Mouse (Mus musculus): ENCODE data around the gene Cntfr. TPM values are rescaled to one million over a fixed set of nuclear protein-coding genes. Genes with fewer than 3 reads are reported as not detected.
A peak's percentile ranks its signal among the peaks of the same experiment; 100 is the strongest.
"Not testable (repeated sequence)": the region's sequence is repeated elsewhere in the genome, so short reads cannot be mapped to it uniquely, and the experiment has no call there.

The Cntfr gene
- total and polyA plus RNA-seq, 2 experiments from 2014 or later = 0.38 TPM; not detected in 1

- H3K4me3 ChIP-seq (ENCODE audit: low read depth, low read length) = no peak overlapping the region
Measured at GRCm38 (mm10) chr4:41707011-41707535, 10.2 kb upstream of the Cntfr start.

GRCm38 (mm10) chr4:41705922-41706754 is 9.2 kb upstream of the Cntfr start:
- no peak overlapping the region for H3K27ac ChIP-seq (ENCODE audit: low read depth)
- ATAC-seq (ENCODE audit: insufficient read depth, low read depth) (0 out of 2 replicates have a peak, but pooled peaks have one; percentile 15), DNase-seq (ENCODE audit: low spot score) (no peak)
- TF ChIP-seq CTCF (IDR thresholded peaks at IDR 0.05; ENCODE audit: low read depth) (no peak), EP300 (IDR thresholded peaks at IDR 0.05; ENCODE audit: low read depth) (no peak)
- H3K4me3 ChIP-seq (ENCODE audit: low read depth, low read length) = no peak overlapping the region
- 54% methylated on average over 19 of the region's 19 CpGs for WGBS
- H3K9ac ChIP-seq (replicated peaks; ENCODE audit: low read depth, low read length) = no peak overlapping the region
- H3K4me2 ChIP-seq (ENCODE audit: low read depth, low read length) = no peak overlapping the region
- H3K36me3 ChIP-seq (replicated peaks; ENCODE audit: control insufficient read depth, insufficient read depth, low read length) = no peaks in the 10 kb centered on the region
- H3K27me3 ChIP-seq (ENCODE audit: control insufficient read depth, insufficient read depth, low read length) = peaks cover 18% of the 10 kb centered on the region
- no peaks in the 10 kb centered on the region for H3K4me1 ChIP-seq (ENCODE audit: control insufficient read depth, insufficient read depth)
- H3K9me3 ChIP-seq (replicated peaks; ENCODE audit: control insufficient read depth, low read length) = no peaks in the 10 kb centered on the region

More at GRCm38 (mm10) chr4:41707011-41707535, 10.2 kb upstream of the Cntfr start:
- peak; percentile 59 for ATAC-seq (ENCODE audit: insufficient read depth, low read depth)
- 3% methylated on average over 13 of the region's 13 CpGs for WGBS
- Histone ChIP-seq H3K9ac (replicated peaks; ENCODE audit: low read depth, low read length) (no peak overlapping the region), H3K4me2 (ENCODE audit: low read depth, low read length) (no peak overlapping the region), H3K36me3 (replicated peaks; ENCODE audit: control insufficient read depth, insufficient read depth, low read length) (0 out of 2 replicates have a peak, but pooled peaks cover 7% of the 10 kb centered on the region), H3K4me1 (ENCODE audit: control insufficient read depth, insufficient read depth) (peaks cover 5% of the 10 kb centered on the region; the same call in 1 of the 2 replicates), H3K27ac (ENCODE audit: low read depth) (no peak overlapping the region), H3K9me3 (replicated peaks; ENCODE audit: control insufficient read depth, low read length) (no peaks in the 10 kb centered on the region), H3K27me3 (ENCODE audit: control insufficient read depth, insufficient read depth, low read length) (peaks cover 18% of the 10 kb centered on the region)
- DNase-seq (ENCODE audit: low spot score) = peak; percentile 50
- TF ChIP-seq CTCF (IDR thresholded peaks at IDR 0.05; ENCODE audit: low read depth) (peak; percentile 53), EP300 (IDR thresholded peaks at IDR 0.05; ENCODE audit: low read depth) (no peak)

GRCm38 (mm10) chr4:41704651-41705050 is 7.8 kb upstream of the Cntfr start:
- no peak overlapping the region for H3K4me3 ChIP-seq (ENCODE audit: low read depth, low read length)
- WGBS = 2% methylated on average over 5 of the region's 5 CpGs
- no peaks in the 10 kb centered on the region for H3K4me1 ChIP-seq (ENCODE audit: control insufficient read depth, insufficient read depth)
- no peak overlapping the region for H3K9ac ChIP-seq (replicated peaks; ENCODE audit: low read depth, low read length)
- H3K36me3 ChIP-seq (replicated peaks; ENCODE audit: control insufficient read depth, insufficient read depth, low read length) = no peaks in the 10 kb centered on the region
- TF ChIP-seq EP300 (IDR thresholded peaks at IDR 0.05; ENCODE audit: low read depth) (no peak), CTCF (IDR thresholded peaks at IDR 0.05; ENCODE audit: low read depth) (no peak)
- no peak overlapping the region for H3K27ac ChIP-seq (ENCODE audit: low read depth)
- no peak for DNase-seq (ENCODE audit: low spot score)
- peaks cover 18% of the 10 kb centered on the region for H3K27me3 ChIP-seq (ENCODE audit: control insufficient read depth, insufficient read depth, low read length)
- H3K4me2 ChIP-seq (ENCODE audit: low read depth, low read length) = no peak overlapping the region
- no peaks in the 10 kb centered on the region for H3K9me3 ChIP-seq (replicated peaks; ENCODE audit: control insufficient read depth, low read length)
- no peak for ATAC-seq (ENCODE audit: insufficient read depth, low read depth)

- WGBS = 84% methylated on average over 2 of the region's 2 CpGs
- not testable (repeated sequence) for H3K27ac ChIP-seq (ENCODE audit: low read depth); H3K9ac ChIP-seq (replicated peaks; ENCODE audit: low read depth, low read length); H3K4me3 ChIP-seq (ENCODE audit: low read depth, low read length); H3K4me2 ChIP-seq (ENCODE audit: low read depth, low read length); H3K4me1 ChIP-seq (ENCODE audit: control insufficient read depth, insufficient read depth); H3K36me3 ChIP-seq (replicated peaks; ENCODE audit: control insufficient read depth, insufficient read depth, low read length); H3K9me3 ChIP-seq (replicated peaks; ENCODE audit: control insufficient read depth, low read length); ATAC-seq (ENCODE audit: insufficient read depth, low read depth); DNase-seq (ENCODE audit: low spot score)
- peaks cover 22% of the 10 kb centered on the region for H3K27me3 ChIP-seq (ENCODE audit: control insufficient read depth, insufficient read depth, low read length)
Measured at GRCm38 (mm10) chr4:41702226-41702625, 5.3 kb upstream of the Cntfr start.

GRCm38 (mm10) chr4:41700224-41700623 is 3.3 kb upstream of the Cntfr start:
- not testable (repeated sequence) for H3K9me3 ChIP-seq (replicated peaks; ENCODE audit: control insufficient read depth, low read length); H3K9ac ChIP-seq (replicated peaks; ENCODE audit: low read depth, low read length); H3K4me3 ChIP-seq (ENCODE audit: low read depth, low read length); H3K4me1 ChIP-seq (ENCODE audit: control insufficient read depth, insufficient read depth); DNase-seq (ENCODE audit: low spot score); H3K4me2 ChIP-seq (ENCODE audit: low read depth, low read length); H3K36me3 ChIP-seq (replicated peaks; ENCODE audit: control insufficient read depth, insufficient read depth, low read length); ATAC-seq (ENCODE audit: insufficient read depth, low read depth); H3K27ac ChIP-seq (ENCODE audit: low read depth)
- WGBS = 100% methylated on average over 1 of the region's 8 CpGs
- peaks cover 14% of the 10 kb centered on the region for H3K27me3 ChIP-seq (ENCODE audit: control insufficient read depth, insufficient read depth, low read length)

- H3K4me2 ChIP-seq (ENCODE audit: low read depth, low read length); ATAC-seq (ENCODE audit: insufficient read depth, low read depth): not testable (repeated sequence)
- 63% methylated on average over 9 of the region's 10 CpGs for WGBS
Measured at GRCm38 (mm10) chr4:41699783-41700182, 2.9 kb upstream of the Cntfr start, which contains the start of gene Il11ra1. Gene Il11ra1 (plus strand): TSS chr4:41699989.

GRCm38 (mm10) chr4:41698421-41699016 is 1.6 kb upstream of the Cntfr start:
- not testable (repeated sequence) for H3K27me3 ChIP-seq (ENCODE audit: control insufficient read depth, insufficient read depth, low read length); H3K9me3 ChIP-seq (replicated peaks; ENCODE audit: control insufficient read depth, low read length); H3K4me2 ChIP-seq (ENCODE audit: low read depth, low read length); DNase-seq (ENCODE audit: low spot score); H3K9ac ChIP-seq (replicated peaks; ENCODE audit: low read depth, low read length); H3K36me3 ChIP-seq (replicated peaks; ENCODE audit: control insufficient read depth, insufficient read depth, low read length); ATAC-seq (ENCODE audit: insufficient read depth, low read depth); H3K4me3 ChIP-seq (ENCODE audit: low read depth, low read length); H3K27ac ChIP-seq (ENCODE audit: low read depth); H3K4me1 ChIP-seq (ENCODE audit: control insufficient read depth, insufficient read depth)
- WGBS = 14% methylated on average over 22 of the region's 32 CpGs

More at GRCm38 (mm10) chr4:41699783-41700182, 2.9 kb upstream of the Cntfr start, which contains the start of gene Il11ra1:
- not testable (repeated sequence) for H3K4me3 ChIP-seq (ENCODE audit: low read depth, low read length); H3K36me3 ChIP-seq (replicated peaks; ENCODE audit: control insufficient read depth, insufficient read depth, low read length); H3K9ac ChIP-seq (replicated peaks; ENCODE audit: low read depth, low read length); H3K27ac ChIP-seq (ENCODE audit: low read depth); H3K9me3 ChIP-seq (replicated peaks; ENCODE audit: control insufficient read depth, low read length); DNase-seq (ENCODE audit: low spot score); H3K4me1 ChIP-seq (ENCODE audit: control insufficient read depth, insufficient read depth)
- H3K27me3 ChIP-seq (ENCODE audit: control insufficient read depth, insufficient read depth, low read length) = peaks cover 13% of the 10 kb centered on the region

GRCm38 (mm10) chr4:41696452-41696851 is 437 bp downstream of the Cntfr start:
- not testable (repeated sequence) for H3K9ac ChIP-seq (replicated peaks; ENCODE audit: low read depth, low read length); H3K36me3 ChIP-seq (replicated peaks; ENCODE audit: control insufficient read depth, insufficient read depth, low read length); DNase-seq (ENCODE audit: low spot score); H3K9me3 ChIP-seq (replicated peaks; ENCODE audit: control insufficient read depth, low read length); ATAC-seq (ENCODE audit: insufficient read depth, low read depth); H3K27me3 ChIP-seq (ENCODE audit: control insufficient read depth, insufficient read depth, low read length); H3K4me2 ChIP-seq (ENCODE audit: low read depth, low read length); H3K27ac ChIP-seq (ENCODE audit: low read depth); H3K4me1 ChIP-seq (ENCODE audit: control insufficient read depth, insufficient read depth); H3K4me3 ChIP-seq (ENCODE audit: low read depth, low read length)
- 12% methylated on average over 11 of the region's 15 CpGs for WGBS
